Mouse (Mus musculus) G1E (cell line): ENCODE measurements around the gene Atxn7l1.

Experiments used
- CTCF ChIP-seq: IDR thresholded peaks from 2 replicates; pipeline ENCODE4 v1.5.1; 2012; ENCODE audit warnings: low read depth, low read length, inconsistent platforms, mixed read lengths
- GATA1 ChIP-seq: IDR thresholded peaks from 2 replicates; pipeline ENCODE4 v1.6.1; 2012; ENCODE audit warnings: borderline replicate concordance, low read length, inconsistent platforms, mixed read lengths
- POLR2AphosphoS5 ChIP-seq: IDR thresholded peaks from 2 replicates; pipeline ENCODE4 v1.6.1; 2012; ENCODE audit warnings: low read depth, low read length, inconsistent platforms; ENCODE audit not compliant: insufficient replicate concordance
- TAL1 ChIP-seq: conservative IDR thresholded peaks from 2 replicates; pipeline ENCODE4 v1.6.1; 2012; ENCODE audit warnings: low read depth, low read length, inconsistent platforms, mixed read lengths

DNA sequence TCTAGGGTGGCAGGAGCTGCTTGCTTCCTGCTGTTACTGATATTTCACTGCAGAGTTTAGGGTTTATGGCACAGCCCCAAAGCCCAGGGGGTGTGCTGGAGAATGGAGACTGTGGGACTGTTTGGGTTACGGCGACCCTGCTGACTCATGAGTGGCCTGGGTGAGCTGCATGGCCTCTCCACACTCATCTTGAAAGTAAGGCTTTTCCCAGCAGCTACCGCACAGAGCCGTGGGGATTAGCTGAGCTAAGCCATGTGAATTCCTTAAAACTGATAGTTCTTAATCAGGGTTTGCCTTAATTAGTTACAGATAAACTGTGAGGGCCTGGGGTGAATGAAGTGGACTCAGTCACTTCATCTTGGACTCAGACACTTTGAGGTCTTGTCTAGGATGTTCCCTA lies 137.9 kb downstream of the Atxn7l1 start:
- no peak for TF ChIP-seq CTCF
- no peak for TF ChIP-seq GATA1
- no peak for TF ChIP-seq TAL1
- TF ChIP-seq POLR2AphosphoS5 = no peak
